Mouse (Mus musculus) thymus, adult 18-20 months (tissue): Measurements from ENCODE around the gene Olfr1192-ps1.
"Not testable (repeated sequence)": the region's sequence is repeated elsewhere in the genome, so short reads cannot be mapped to it uniquely, and the experiment has no call there.

Experiments
- DNase-seq, 2 experiments: peaks; one replicate each; pipeline ENCODE4 v3.0.0; 2022; ENCODE audit warnings: mixed read lengths in 2 of 2

The Olfr1192-ps1 gene

GRCm38 (mm10) chr2:88648209-88648608 lies at the start of gene Olfr1192-ps1:
Gene Olfr1192-ps1, plus strand, starts transcription at chr2:88648509.
- no peak for DNase-seq

GRCm38 (mm10) chr2:88640242-88640641 lies 8.1 kb upstream of the Olfr1192-ps1 start, which contains the start of gene Olfr1191-ps1:
Gene Olfr1191-ps1, plus strand, starts transcription at chr2:88640542.
- DNase-seq, result not testable (repeated sequence)

GRCm38 (mm10) chr2:88675328-88675727 lies 27.0 kb downstream of the Olfr1192-ps1 start, which contains the start of gene Olfr1193:
Gene Olfr1193, plus strand, starts transcription at chr2:88675628.
- DNase-seq, result not testable (repeated sequence)

- DNase-seq, result no peak
Measured at GRCm38 (mm10) chr2:88689087-88689486, 40.8 kb downstream of the Olfr1192-ps1 start, which contains the start of gene Olfr1195. Gene Olfr1195, minus strand, starts transcription at chr2:88689187.

- no peak for DNase-seq
Measured at GRCm38 (mm10) chr2:88704497-88704896, 56.2 kb downstream of the Olfr1192-ps1 start, which contains the start of gene Olfr1196. Gene Olfr1196, minus strand, starts transcription at chr2:88704597.
